Mouse (Mus musculus): ENCODE measurements around the gene Stat5b. TPM values are rescaled to one million over a fixed set of nuclear protein-coding genes. Genes with fewer than 3 reads are reported as not detected.

Gene Stat5b
- polyA plus RNA-seq, 1 experiment: 28.7 TPM

DNA sequence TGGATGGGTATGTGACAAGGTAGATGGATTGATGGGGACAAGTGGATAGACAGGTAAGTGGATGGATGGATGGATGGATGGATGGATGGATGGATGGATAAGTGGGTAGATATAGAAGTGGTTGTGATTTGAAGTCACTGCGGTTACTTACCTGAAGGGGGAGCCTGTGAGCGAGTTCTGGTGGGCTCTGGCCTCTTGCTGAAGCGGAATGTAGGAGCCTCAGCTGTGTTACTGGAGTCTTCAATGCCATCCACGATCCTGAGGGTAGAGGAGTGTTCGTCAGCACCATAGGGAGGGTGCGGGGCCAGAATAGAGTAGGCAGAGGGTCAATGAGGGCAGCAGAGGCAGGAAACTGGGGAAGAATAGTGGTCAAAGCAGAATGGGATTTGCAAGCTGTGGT is 105.4 kb downstream of the Stat5b start:
- peak in 1 of 2 experiments; percentile 76 for DNase-seq (ENCODE audit: extremely low spot score in 1 of 2, low spot score in 1 of 2)

DNA sequence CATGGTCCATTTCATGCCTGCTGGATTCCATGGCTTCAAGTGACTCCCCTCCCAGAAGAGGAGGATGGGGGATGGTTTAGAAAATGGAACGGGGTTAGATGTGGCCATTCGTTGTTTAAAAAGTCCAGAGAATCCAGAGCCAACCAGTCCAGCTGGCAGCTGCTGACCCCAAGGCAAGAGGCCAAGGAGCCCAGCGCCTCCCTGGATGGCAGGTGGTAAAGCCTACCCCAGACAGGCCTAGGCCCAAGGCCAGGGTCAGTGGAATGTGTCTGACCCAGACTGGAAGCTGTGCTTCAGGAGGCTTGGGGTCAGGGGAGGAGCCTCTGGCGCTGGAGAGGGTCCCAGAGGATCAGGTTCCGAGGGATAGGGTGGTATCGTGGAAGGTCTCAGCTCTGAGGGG is 109.2 kb downstream of the Stat5b start:
- DNase-seq (ENCODE audit: extremely low spot score in 1 of 2, low spot score in 1 of 2): no peak

DNA sequence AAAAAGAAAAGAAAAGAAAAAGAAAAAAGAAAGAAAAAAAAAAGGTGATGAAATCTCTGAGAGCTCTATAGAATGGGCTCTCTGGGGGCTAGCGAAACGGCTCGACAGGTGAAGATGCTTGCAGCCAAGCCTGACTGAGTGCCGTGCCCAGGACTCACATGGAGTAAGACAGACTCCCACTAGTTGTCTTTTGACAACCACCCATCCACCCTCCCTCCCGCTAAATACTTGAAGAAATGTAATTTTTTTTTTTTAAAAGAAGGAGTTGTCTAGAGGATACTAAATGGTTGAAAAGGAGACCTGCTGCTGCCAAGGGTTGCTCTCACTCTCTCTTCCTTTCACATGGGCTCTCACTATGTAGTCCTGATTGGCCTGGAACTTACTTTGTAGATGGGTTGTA is 111.8 kb downstream of the Stat5b start:
- no peak for DNase-seq (ENCODE audit: extremely low spot score in 1 of 2, low spot score in 1 of 2)

DNA sequence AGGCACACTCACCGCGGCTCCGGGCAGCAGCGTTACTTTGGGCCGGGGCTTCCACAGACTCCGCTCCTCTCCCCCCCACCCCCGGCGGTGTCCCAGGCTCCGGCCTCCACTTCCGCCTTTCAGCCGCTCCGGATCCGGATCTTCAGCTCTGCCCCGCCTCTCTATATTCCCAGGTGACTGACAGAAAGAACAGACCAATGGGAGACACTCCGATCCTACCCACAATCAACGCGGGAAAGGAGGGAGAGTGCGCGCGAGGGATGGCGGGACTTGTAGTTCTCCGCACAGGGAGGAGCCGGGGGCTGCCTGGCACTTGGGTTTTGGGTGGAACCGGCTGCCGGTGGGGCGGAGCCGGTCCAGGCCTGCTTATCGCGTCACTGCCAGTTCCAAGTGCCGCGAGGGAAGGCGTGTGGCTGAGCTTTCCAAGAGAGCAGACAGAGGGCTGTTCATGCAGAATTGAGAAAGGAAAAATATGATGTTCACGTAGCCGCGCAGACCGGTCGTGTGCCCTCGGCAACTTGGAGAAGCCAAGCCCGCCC is 112.4 kb downstream of the Stat5b start, which contains the start of gene Rab5c:
Gene Rab5c, minus strand, starts transcription at position 150 of the 539 bp plus-strand sequence.
- DNase-seq (ENCODE audit: extremely low spot score in 1 of 2, low spot score in 1 of 2): peak; percentile 99

DNA sequence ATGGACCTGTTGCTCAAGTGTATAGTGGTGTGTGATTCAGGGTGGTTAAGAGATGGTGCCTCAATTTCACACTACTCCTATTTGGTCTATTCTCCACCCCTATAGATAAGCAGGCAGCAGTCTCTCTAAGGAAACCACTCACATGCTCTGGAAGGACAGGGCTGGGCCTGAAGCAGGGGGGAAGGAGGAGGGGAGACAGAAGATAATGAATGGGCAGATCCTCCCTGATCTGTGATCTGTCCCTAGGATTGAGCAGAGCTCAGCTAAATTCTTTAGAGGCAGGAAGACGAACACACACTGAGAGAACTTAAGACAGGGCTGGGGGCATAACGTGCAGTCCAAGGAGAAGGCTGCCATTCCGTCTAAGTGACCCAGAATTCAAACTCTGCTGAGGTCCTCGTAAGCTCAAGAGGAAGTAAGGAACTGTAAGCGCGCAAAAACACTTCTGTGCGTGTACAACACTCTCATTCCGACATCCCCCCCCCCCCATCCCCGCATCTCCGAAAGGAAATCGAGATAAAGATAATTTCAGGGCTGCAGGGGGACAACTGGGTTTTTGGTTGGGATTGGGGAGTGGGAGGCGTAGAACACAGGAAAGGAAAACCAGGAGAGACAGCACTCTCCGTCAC is 113.3 kb downstream of the Stat5b start:
- no peak for DNase-seq (ENCODE audit: extremely low spot score in 1 of 2, low spot score in 1 of 2)

DNA sequence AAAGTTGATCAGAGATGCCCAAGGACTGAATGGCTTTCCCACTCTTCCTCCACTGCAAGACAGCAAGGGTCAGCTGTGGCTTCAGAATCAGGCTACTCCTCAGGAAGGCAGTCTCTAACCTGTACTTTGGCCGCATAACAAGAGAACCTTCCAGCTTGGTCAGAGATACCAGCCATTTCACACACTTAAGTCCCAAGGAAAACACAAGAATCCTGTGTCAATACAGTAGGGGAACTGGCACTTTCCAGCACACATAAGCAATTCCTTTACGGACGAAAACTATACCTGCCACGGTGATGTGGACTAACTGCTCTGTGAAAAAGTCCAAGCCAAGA is 113.8 kb downstream of the Stat5b start:
- DNase-seq (ENCODE audit: extremely low spot score in 1 of 2, low spot score in 1 of 2): no peak

DNA sequence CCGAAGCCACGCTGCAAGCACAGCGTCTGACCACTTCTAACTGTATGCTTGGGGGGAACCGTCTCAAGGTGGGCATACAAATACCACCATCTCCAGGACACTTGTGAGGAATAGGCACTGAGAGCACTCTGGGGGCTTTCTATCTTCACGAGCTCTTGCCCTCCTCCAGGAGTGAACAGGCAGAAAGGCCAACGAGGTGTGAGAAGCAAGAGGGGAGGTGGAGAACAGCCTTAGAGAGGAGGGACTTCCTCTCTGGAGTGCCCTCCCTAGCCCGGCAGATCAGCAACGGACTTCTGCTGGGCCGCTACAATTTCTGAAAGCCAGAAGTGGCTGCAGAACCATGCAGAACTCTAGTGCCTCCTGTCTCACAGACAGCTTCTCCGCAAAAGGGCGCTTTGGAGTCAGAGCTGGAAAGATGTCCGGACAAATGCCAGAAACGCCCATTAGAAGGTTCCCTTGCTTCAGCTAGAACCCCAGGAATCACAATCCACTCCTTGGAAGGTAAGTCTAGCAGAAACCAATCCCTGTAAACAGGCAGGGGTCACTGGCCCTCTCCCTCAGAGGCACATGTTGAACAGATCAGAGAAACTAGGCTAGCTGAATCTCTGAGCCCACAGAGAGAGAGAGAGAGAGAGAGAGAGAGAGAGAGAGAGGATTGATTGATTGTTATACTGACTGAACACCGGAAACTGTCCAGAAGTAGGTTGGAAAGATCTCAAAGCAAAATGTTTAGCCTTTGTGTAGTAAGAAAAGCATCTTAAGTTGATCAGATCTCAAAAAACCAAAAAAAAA is 114.4 kb downstream of the Stat5b start:
- no peak for DNase-seq (ENCODE audit: extremely low spot score in 1 of 2, low spot score in 1 of 2)

DNA sequence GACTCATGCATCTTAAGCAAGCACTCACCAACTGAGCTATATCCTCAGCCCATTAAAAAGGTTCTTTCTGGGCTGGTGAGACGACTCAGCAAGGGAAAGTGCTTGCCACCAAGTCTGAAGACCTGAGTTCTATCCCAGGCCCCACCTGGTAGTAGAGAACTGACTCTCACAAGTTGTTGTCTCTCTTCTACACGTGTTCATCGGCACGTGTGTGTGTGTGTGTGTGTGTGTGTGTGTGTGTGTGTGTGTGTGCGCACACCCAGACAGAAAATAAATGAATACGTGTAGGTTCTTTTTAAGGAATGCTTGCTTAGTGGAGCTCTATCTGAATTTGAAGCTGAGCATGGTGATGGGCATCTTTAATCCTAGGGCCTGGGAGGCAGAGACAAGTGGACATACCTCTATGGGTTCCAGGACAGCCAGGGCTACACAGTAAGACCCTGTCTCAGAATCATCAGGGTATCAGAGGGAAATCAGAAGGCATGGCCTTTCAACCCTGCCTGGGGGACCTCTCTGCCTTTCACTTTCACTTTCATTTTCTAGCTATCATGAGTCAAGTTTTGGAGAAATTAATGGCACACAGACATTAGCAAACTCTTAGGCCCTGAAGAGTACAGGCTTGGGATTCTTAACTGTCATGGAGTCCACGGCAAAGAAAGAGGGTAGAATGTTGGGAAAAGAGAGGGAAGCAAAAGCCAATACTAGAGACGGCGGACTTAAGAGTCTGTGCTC is 115.2 kb downstream of the Stat5b start:
- no peak for DNase-seq (ENCODE audit: extremely low spot score in 1 of 2, low spot score in 1 of 2)

Other genes starting within 250 kb of the Stat5b start
- gene Nkiras2, start 231.5 kb downstream of the Stat5b start, polyA plus RNA-seq (2012; rRNA removed): 23.5 and 27.3 TPM in 2 replicates
- gene Dnajc7, start 230.6 kb downstream of the Stat5b start, polyA plus RNA-seq (2012; rRNA removed): 224 and 228 TPM in 2 replicates
- gene Zfp385c, start 158.3 kb downstream of the Stat5b start, polyA plus RNA-seq (2012; rRNA removed): 2.5 TPM in 2 replicates
- 2.7 and 2.8 TPM in 2 replicates for gene Dhx58, start 146.5 kb downstream of the Stat5b start, polyA plus RNA-seq (2012; rRNA removed)
- gene Kat2a, start 138.3 kb downstream of the Stat5b start, polyA plus RNA-seq (2012; rRNA removed): 60.7 and 61.7 TPM in 2 replicates
- gene Hspb9, start 136.9 kb downstream of the Stat5b start, polyA plus RNA-seq (2012; rRNA removed): not detected in 2 replicates
- gene Rab5c, start 112.5 kb downstream of the Stat5b start, polyA plus RNA-seq (2012; rRNA removed): 205 and 221 TPM in 2 replicates
- 15.8 and 19.2 TPM in 2 replicates for gene Kcnh4, start 90.8 kb downstream of the Stat5b start, polyA plus RNA-seq (2012; rRNA removed)
- 0.50 and 0.62 TPM in 2 replicates for gene Hcrt, start 87.8 kb downstream of the Stat5b start, polyA plus RNA-seq (2012; rRNA removed)
- 7.7 and 9.3 TPM in 2 replicates for gene Ghdc, start 79.8 kb downstream of the Stat5b start, polyA plus RNA-seq (2012; rRNA removed)
- 3.4 and 3.7 TPM in 2 replicates for gene Stat5a, start 8.6 kb upstream of the Stat5b start, polyA plus RNA-seq (2012; rRNA removed)
- 49.1 TPM in 2 replicates for gene Stat3, start 88.8 kb upstream of the Stat5b start, polyA plus RNA-seq (2012; rRNA removed)
- gene Cavin1, start 120.2 kb upstream of the Stat5b start, polyA plus RNA-seq (2012; rRNA removed): 20.9 and 21.0 TPM in 2 replicates
- gene Atp6v0a1, start 158.7 kb upstream of the Stat5b start, polyA plus RNA-seq (2012; rRNA removed): 312 and 317 TPM in 2 replicates
- gene Naglu, start 219.3 kb upstream of the Stat5b start, polyA plus RNA-seq (2012; rRNA removed): 11.8 and 13.0 TPM in 2 replicates
- gene Hsd17b1, start 227.7 kb upstream of the Stat5b start, polyA plus RNA-seq (2012; rRNA removed): 0.46 and 0.55 TPM in 2 replicates
- gene Coasy, start 231.8 kb upstream of the Stat5b start, polyA plus RNA-seq (2012; rRNA removed): 30.8 and 34.1 TPM in 2 replicates
- 52.0 and 56.0 TPM in 2 replicates for gene Mlx, start 236.6 kb upstream of the Stat5b start, polyA plus RNA-seq (2012; rRNA removed)
- gene Psmc3ip, start 244.7 kb upstream of the Stat5b start, polyA plus RNA-seq (2012; rRNA removed): 5.6 and 7.8 TPM in 2 replicates